ENCODE assay signal across 9 mouse cellular contexts in genomic region chr3:41407988-41408387, GRCm38 (mm10).
DNase-seq lines count a peak whose midpoint lies in the region; ATAC-seq and TF ChIP-seq lines count a peak whose summit lies in the region.
"Had no signal": no experiment of that assay in that cellular context is flagged by ENCODE, and none has a peak within 500 bp of the region (broad histone marks: within the 10 kb centered on the region; RNA-seq: fewer than 3 reads in every experiment).

No protein-coding gene starts in this region.

- WGBS in forebrain, embryonic 16.5 days, result 81% methylated on average over 9 of the region's 9 CpGs
- WGBS in limb, embryonic 13.5 days, result 75% methylated on average over 9 of the region's 9 CpGs
- WGBS in small intestine, adult 2 months, result 88% methylated on average over 9 of the region's 9 CpGs

- H3K36me3 ChIP-seq in forebrain, embryonic 16.5 days (ENCODE audit: control insufficient read depth, insufficient read depth), result no peaks in the 10 kb centered on the region
- H3K36me3 ChIP-seq in limb, embryonic 13.5 days, result no peaks in the 10 kb centered on the region
- no peaks in the 10 kb centered on the region for H3K36me3 ChIP-seq in small intestine, adult 2 months (ENCODE audit: control insufficient read depth, insufficient read depth, low read length)

- intact Hi-C loops in left cerebral cortex, adult 2 months (cut with DNase I), result no loop called here

- no peak for TF ChIP-seq POLR2A in small intestine, adult 2 months (IDR thresholded peaks at IDR 0.05; ENCODE audit: low read depth, low read length)

- DNase-seq in left cerebral cortex, adult 2 months (ENCODE audit: extremely low spot score in 1 of 2, low spot score in 2 of 2), result no peak
- no peak for DNase-seq in left cerebral cortex, adult 8-10 months (ENCODE audit: low spot score in 2 of 2)
- DNase-seq in layer of hippocampus, adult 11-12 months (ENCODE audit: low spot score), result no peak
- no peak for DNase-seq in adrenal gland, adult 2 months

- peak overlapping the region; percentile 48 for H3K4me3 ChIP-seq in left cerebral cortex, adult 2 months
- H3K4me3 ChIP-seq in forebrain, embryonic 16.5 days (replicated peaks; ENCODE audit: low read length), result peak overlapping the region; percentile 56; the same call in 1 of the 2 replicates
- H3K4me3 ChIP-seq in limb, embryonic 13.5 days, result peak overlapping the region; percentile 39; the same call in 1 of the 2 replicates
- H3K4me3 ChIP-seq in small intestine, adult 2 months (ENCODE audit: low read depth, low read length), result peak overlapping the region; percentile 15; the same call in 1 of the 2 replicates
- H3K4me3 ChIP-seq: erythroblast, embryonic 14.5 days had no signal

- ATAC-seq in forebrain, embryonic 16.5 days, result no peak
- peak; percentile 52; the same call in 1 of the 2 replicates for ATAC-seq in limb, embryonic 13.5 days (ENCODE audit: low FRiP score, low read depth)
- no peak for ATAC-seq in monocyte, adult 5-6 weeks (replicated peaks; ENCODE audit: insufficient number of reproducible peaks, low FRiP score, low TSS enrichment, poor library complexity, severe bottlenecking)

- no peak for TF ChIP-seq CTCF in left cerebral cortex, adult 2 months (IDR thresholded peaks at IDR 0.05)
- no peak for TF ChIP-seq CTCF in small intestine, adult 2 months (IDR thresholded peaks at IDR 0.05; ENCODE audit: extremely low read depth, insufficient read length, insufficient replicate concordance, low read depth, low read length)

- peak overlapping the region; percentile 82 for H3K4me2 ChIP-seq in forebrain, embryonic 16.5 days (ENCODE audit: low read length)
- peak overlapping the region; percentile 66 for H3K4me2 ChIP-seq in limb, embryonic 13.5 days (replicated peaks)

- no peak overlapping the region for H3K27ac ChIP-seq in left cerebral cortex, adult 2 months
- no peak overlapping the region; the same call in 1 of the 2 replicates for H3K27ac ChIP-seq in forebrain, embryonic 16.5 days (ENCODE audit: low read length)
- H3K27ac ChIP-seq in limb, embryonic 13.5 days, result no peak overlapping the region
- no peak overlapping the region for H3K27ac ChIP-seq in small intestine, adult 2 months (ENCODE audit: insufficient read depth, low read depth, low read length)

- H3K9me3 ChIP-seq in forebrain, embryonic 16.5 days (ENCODE audit: control insufficient read depth, low read length), result no peaks in the 10 kb centered on the region
- H3K9me3 ChIP-seq in limb, embryonic 13.5 days, result no peaks in the 10 kb centered on the region

- no peaks in the 10 kb centered on the region for H3K27me3 ChIP-seq in forebrain, embryonic 16.5 days (replicated peaks; ENCODE audit: control insufficient read depth, insufficient read depth, low read length)
- no peaks in the 10 kb centered on the region for H3K27me3 ChIP-seq in limb, embryonic 13.5 days
- H3K27me3 ChIP-seq in small intestine, adult 2 months (ENCODE audit: control insufficient read depth, insufficient read depth, low read length), result no peaks in the 10 kb centered on the region

- H3K4me1 ChIP-seq in forebrain, embryonic 16.5 days (replicated peaks; ENCODE audit: control insufficient read depth, insufficient read depth, low read length), result peaks cover 12% of the 10 kb centered on the region
- H3K4me1 ChIP-seq in limb, embryonic 13.5 days, result peaks cover 12% of the 10 kb centered on the region
- H3K4me1 ChIP-seq in small intestine, adult 2 months (ENCODE audit: control insufficient read depth, insufficient read depth, insufficient read length, low read length), result no peaks in the 10 kb centered on the region

- H3K9ac ChIP-seq in forebrain, embryonic 16.5 days (replicated peaks; ENCODE audit: low read depth, low read length), result peak overlapping the region; percentile 65; the same call in 1 of the 2 replicates
- H3K9ac ChIP-seq in limb, embryonic 13.5 days, result no peak overlapping the region
